Mouse (Mus musculus) midbrain, embryonic 13.5 days (tissue): Measurements from ENCODE around the gene Trak1. TPM values are rescaled to one million over a fixed set of nuclear protein-coding genes. Genes with fewer than 3 reads are reported as not detected.
A peak's percentile ranks its signal among the peaks of the same experiment; 100 is the strongest.

Experiments used
- ATAC-seq: fragments of 200-750 bp; cut with Nextera tagmentation; 2 replicates; pipeline ENCODE4 v1.8.0; 2017; ENCODE audit warnings: mild to moderate bottlenecking, moderate TSS enrichment, moderate library complexity
- H3K27ac ChIP-seq: fragments of 300-500 bp; sonication (generic); 2 replicates; pipeline ENCODE4 v1.5.1; 2015; ENCODE audit warnings: inconsistent platforms, mild to moderate bottlenecking, moderate library complexity
- H3K27me3 ChIP-seq: fragments of 300-500 bp; sonication (generic); 2 replicates; pipeline ENCODE4 v1.6.1; 2015; ENCODE audit warnings: mild to moderate bottlenecking, inconsistent platforms
- H3K36me3 ChIP-seq: fragments of 300-500 bp; sonication (generic); 2 replicates; pipeline ENCODE4 v1.6.1; 2015; ENCODE audit warnings: mild to moderate bottlenecking, inconsistent platforms
- H3K4me1 ChIP-seq: fragments of 300-500 bp; sonication (generic); replicated peaks from 2 replicates; pipeline ENCODE4 v1.6.1; 2015; ENCODE audit warnings: inconsistent platforms
- H3K4me2 ChIP-seq: fragments of 300-500 bp; sonication (generic); replicated peaks from 2 replicates; pipeline ENCODE4 v1.6.1; 2015; ENCODE audit warnings: moderate library complexity, mild to moderate bottlenecking, inconsistent platforms
- H3K4me3 ChIP-seq: fragments of 300-500 bp; sonication (generic); replicated peaks from 2 replicates; pipeline ENCODE4 v1.5.1; 2015; ENCODE audit warnings: mild to moderate bottlenecking, inconsistent platforms
- H3K9ac ChIP-seq: fragments of 300-500 bp; sonication (generic); replicated peaks from 2 replicates; pipeline ENCODE4 v1.6.1; 2015; ENCODE audit warnings: mild to moderate bottlenecking, inconsistent platforms
- H3K9me3 ChIP-seq: fragments of 300-500 bp; sonication (generic); 2 replicates; pipeline ENCODE4 v1.6.1; 2016; ENCODE audit warnings: mild to moderate bottlenecking, inconsistent platforms
- WGBS: fragments of 180-500 bp; shearing (Covaris S2); methylation state at CpG from one replicate; pipeline ENCODE4 v1.1.7; 2015; 5-methylcytosine and 5-hydroxymethylcytosine counted together
- polyA plus RNA-seq: library from polyadenylated mRNA; unstranded; fragments of >200 nt; fragmentation: Nextera tagmentation; extraction: Ambion mirVana; gene quantifications from 2 replicates; pipeline ENCODE4 v1.2.1, GENCODE M21; 2015

Trak1 gene
- polyA plus RNA-seq, 1 experiment from 2014 or later: 44.8 TPM

- Histone ChIP-seq H3K27me3 (no peaks in the 10 kb centered on the region), H3K9me3 (no peaks in the 10 kb centered on the region), H3K36me3 (no peaks in the 10 kb centered on the region), H3K27ac (no peak overlapping the region), H3K4me1 (peaks cover 48% of the 10 kb centered on the region), H3K9ac (no peak overlapping the region), H3K4me3 (no peak overlapping the region), H3K4me2 (no peak overlapping the region)
- ATAC-seq: no peak
- WGBS: 91% methylated on average over 14 of the region's 14 CpGs
Measured at GRCm38 (mm10) chr9:121382568-121382967, 85.3 kb downstream of the Trak1 start.

DNA sequence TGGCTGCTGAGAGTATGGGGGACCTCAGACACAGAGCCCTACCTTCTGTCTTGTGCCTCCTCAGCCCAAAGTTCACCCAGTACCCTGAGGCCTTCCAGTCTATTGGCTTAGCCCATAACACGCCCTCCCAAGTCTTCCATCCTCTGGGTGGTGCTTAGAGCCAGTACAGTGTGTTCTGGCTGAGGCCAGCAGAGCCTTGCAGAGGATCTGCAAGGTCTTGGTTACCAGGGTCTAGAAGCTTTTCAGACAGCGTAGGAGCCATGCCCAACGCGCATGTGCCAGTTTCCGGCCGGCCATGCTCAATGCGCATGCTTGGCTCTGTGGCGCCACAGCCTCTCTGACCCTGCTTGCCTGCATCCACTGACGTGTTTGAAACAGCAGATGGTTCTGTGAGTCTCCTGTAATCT is 85.9 kb downstream of the Trak1 start:
- WGBS: 89% methylated on average over 9 of the region's 9 CpGs
- H3K4me2 ChIP-seq: no peak overlapping the region
- H3K4me3 ChIP-seq: no peak overlapping the region
- H3K27me3 ChIP-seq: no peaks in the 10 kb centered on the region
- no peak for ATAC-seq
- no peak overlapping the region for H3K27ac ChIP-seq
- no peaks in the 10 kb centered on the region for H3K9me3 ChIP-seq
- H3K4me1 ChIP-seq: peaks cover 55% of the 10 kb centered on the region
- H3K36me3 ChIP-seq: no peaks in the 10 kb centered on the region
- no peak overlapping the region for H3K9ac ChIP-seq

DNA sequence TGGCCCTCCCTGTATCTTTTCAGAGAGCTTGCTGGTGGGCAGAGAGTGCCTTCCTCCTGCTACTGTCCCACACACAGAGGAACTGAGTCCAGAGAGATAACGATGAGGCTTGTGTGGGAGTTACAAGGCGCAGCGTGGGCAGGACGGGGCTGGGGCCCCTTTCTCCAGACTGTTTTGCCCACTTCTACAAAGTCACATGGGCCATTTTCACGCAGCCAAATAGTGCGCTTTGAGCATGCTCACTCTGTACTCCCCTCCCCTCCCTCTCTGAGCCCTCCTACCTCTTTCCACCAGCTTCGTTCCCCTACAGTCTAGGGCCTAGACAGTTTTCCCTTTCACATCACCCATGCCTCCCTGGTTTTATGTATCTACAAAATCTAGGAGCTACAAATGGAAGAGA is 87.3 kb downstream of the Trak1 start:
- H3K27ac ChIP-seq: no peak overlapping the region
- H3K9ac ChIP-seq: no peak overlapping the region
- 77% methylated on average over 7 of the region's 7 CpGs for WGBS
- no peaks in the 10 kb centered on the region for H3K36me3 ChIP-seq
- H3K4me2 ChIP-seq: no peak overlapping the region
- H3K27me3 ChIP-seq: no peaks in the 10 kb centered on the region
- no peak overlapping the region for H3K4me3 ChIP-seq
- H3K4me1 ChIP-seq: peaks cover 61% of the 10 kb centered on the region
- H3K9me3 ChIP-seq: no peaks in the 10 kb centered on the region
- ATAC-seq: no peak

- no peaks in the 10 kb centered on the region for H3K9me3 ChIP-seq
- H3K36me3 ChIP-seq: no peaks in the 10 kb centered on the region
- H3K27me3 ChIP-seq: no peaks in the 10 kb centered on the region
- ATAC-seq: peak; percentile 18; the same call in 1 of the 2 replicates
- H3K9ac ChIP-seq: no peak overlapping the region; the same call in 1 of the 2 replicates
- H3K4me1 ChIP-seq: peaks cover 61% of the 10 kb centered on the region
- no peak overlapping the region for H3K4me2 ChIP-seq
- no peak overlapping the region for H3K4me3 ChIP-seq
- H3K27ac ChIP-seq: peak overlapping the region; percentile 44; the same call in 1 of the 2 replicates
- WGBS: 36% methylated on average over 16 of the region's 16 CpGs
Measured at GRCm38 (mm10) chr9:121385091-121385748, 87.9 kb downstream of the Trak1 start.

DNA sequence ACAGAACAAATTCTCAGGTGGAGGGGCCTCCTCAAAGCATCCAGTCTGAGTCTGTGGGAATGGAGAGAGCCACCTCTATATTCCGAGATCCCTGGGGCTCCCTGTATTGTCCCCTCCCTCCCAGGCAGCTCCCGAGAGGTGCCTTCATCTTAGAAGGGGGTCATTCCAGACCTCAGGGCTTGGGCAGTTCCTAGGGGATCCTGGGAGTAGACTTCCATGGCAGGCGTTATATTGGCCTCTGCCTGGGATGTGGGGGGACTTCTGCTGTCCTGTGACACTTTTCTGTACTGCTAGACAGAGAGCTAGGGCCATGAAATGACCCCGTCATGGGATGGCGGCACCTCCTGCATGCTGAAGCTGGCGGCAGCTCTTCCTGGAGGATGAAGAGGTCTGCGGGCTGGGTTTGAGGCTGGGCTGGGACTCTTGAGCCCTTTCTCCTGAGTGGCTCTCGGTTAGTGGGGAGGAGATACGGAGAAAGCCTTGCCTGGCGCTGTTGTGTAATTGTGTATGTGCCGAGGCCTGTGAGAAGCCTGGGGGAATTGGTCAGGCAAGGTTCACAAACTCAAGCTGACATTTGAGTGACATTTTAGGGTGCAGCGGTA is 88.5 kb downstream of the Trak1 start:
- H3K9ac ChIP-seq: no peak overlapping the region; the same call in 1 of the 2 replicates
- peaks cover 61% of the 10 kb centered on the region for H3K4me1 ChIP-seq
- no peak for ATAC-seq
- H3K27ac ChIP-seq: peak overlapping the region; percentile 40
- H3K4me2 ChIP-seq: no peak overlapping the region
- no peak overlapping the region for H3K4me3 ChIP-seq
- WGBS: 79% methylated on average over 12 of the region's 12 CpGs
- no peaks in the 10 kb centered on the region for H3K36me3 ChIP-seq
- H3K9me3 ChIP-seq: no peaks in the 10 kb centered on the region
- H3K27me3 ChIP-seq: no peaks in the 10 kb centered on the region

DNA sequence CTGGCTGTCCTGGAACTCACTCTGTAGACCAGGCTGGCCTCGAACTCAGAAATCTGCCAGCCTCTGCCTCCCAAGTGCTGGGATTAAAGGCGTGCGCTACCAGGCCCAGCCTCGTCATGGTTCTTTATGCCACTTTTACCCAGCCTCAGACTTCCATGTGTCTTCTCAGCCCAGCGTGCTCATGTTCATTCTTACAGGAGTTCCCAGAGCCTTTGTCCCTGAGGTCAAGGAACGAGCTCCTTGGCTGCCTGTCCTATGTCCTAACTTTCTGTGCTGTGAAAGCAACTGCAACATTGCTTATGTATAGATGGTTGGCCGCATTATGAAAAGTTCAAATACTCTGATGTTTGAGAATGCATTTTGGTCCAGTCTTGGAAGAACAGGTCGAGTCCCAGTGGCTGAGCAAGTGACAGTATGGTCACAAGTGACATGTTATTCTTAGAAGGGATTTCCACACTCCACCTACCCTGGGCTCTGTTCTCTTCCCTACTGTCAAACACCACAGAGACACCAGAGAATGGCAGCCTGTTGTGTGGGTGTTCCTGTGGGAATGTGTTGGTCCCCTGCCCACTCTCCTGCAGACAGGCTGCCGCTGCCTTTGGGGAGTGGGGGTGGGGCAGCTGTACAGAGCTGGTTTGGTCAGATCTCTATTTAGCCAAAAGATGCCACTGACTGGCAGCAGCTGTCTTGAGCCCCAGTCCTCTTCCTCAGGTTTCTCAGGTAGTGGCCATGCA is 90.4 kb downstream of the Trak1 start:
- H3K27ac ChIP-seq: peak overlapping the region; percentile 15; the same call in 1 of the 2 replicates
- H3K9me3 ChIP-seq: no peaks in the 10 kb centered on the region
- H3K4me2 ChIP-seq: no peak overlapping the region
- ATAC-seq: no peak
- 77% methylated on average over 9 of the region's 9 CpGs for WGBS
- H3K4me1 ChIP-seq: peaks cover 44% of the 10 kb centered on the region
- peaks cover 5% of the 10 kb centered on the region for H3K36me3 ChIP-seq
- H3K27me3 ChIP-seq: no peaks in the 10 kb centered on the region
- H3K9ac ChIP-seq: no peak overlapping the region; the same call in 1 of the 2 replicates
- H3K4me3 ChIP-seq: no peak overlapping the region

DNA sequence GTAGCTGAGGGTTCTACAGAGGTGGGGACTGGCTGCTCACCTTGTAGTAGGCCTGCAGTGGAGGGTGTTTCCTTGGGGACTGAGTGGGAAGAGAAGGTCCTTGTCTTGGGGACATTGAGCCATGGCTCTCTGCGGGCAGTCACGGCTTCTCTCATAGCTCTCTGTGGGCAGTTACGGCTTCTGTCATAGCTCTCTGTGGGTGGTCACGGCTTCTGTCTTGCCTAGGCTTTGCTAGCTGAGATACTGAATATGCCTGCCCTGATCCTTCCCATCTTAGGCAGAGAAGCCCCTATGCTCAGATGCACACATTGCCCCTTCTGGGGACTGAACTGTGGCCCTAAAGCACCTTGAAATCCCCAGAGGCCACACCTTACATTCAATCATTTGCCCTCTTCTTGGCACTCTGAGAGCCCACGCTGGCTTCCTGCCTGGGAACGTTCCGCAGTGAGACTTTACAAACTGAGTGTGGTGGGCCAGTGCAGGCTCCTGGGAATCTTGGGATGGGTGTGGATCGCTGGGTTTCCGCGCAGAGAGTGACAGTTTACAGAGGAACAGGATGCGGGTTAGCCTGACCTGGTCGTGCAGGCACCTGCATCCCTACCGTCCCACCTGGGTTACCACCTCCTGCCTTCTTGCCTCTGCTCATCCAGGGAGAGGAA is 91.1 kb downstream of the Trak1 start:
- Histone ChIP-seq H3K4me1 (peaks cover 39% of the 10 kb centered on the region), H3K27ac (peak overlapping the region; percentile 15; the same call in 1 of the 2 replicates), H3K9me3 (no peaks in the 10 kb centered on the region), H3K9ac (no peak overlapping the region; the same call in 1 of the 2 replicates), H3K36me3 (peaks cover 10% of the 10 kb centered on the region), H3K27me3 (no peaks in the 10 kb centered on the region), H3K4me3 (no peak overlapping the region), H3K4me2 (no peak overlapping the region)
- WGBS: 69% methylated on average over 13 of the region's 13 CpGs
- ATAC-seq: no peak

GRCm38 (mm10) chr9:121389258-121389657 is 92.0 kb downstream of the Trak1 start:
- H3K27ac ChIP-seq: no peak overlapping the region
- WGBS: 89% methylated on average over 10 of the region's 10 CpGs
- H3K36me3 ChIP-seq: peaks cover 15% of the 10 kb centered on the region
- no peak overlapping the region for H3K4me2 ChIP-seq
- no peaks in the 10 kb centered on the region for H3K9me3 ChIP-seq
- no peak overlapping the region for H3K4me3 ChIP-seq
- H3K4me1 ChIP-seq: peaks cover 34% of the 10 kb centered on the region
- H3K27me3 ChIP-seq: no peaks in the 10 kb centered on the region
- ATAC-seq: no peak
- no peak overlapping the region for H3K9ac ChIP-seq

GRCm38 (mm10) chr9:121391898-121392297 is 94.6 kb downstream of the Trak1 start:
- no peaks in the 10 kb centered on the region for H3K9me3 ChIP-seq
- no peak overlapping the region for H3K9ac ChIP-seq
- H3K27me3 ChIP-seq: no peaks in the 10 kb centered on the region
- 94% methylated on average over 13 of the region's 13 CpGs for WGBS
- ATAC-seq: no peak
- H3K4me3 ChIP-seq: no peak overlapping the region
- H3K4me1 ChIP-seq: peaks cover 19% of the 10 kb centered on the region
- peaks cover 15% of the 10 kb centered on the region for H3K36me3 ChIP-seq
- no peak overlapping the region for H3K27ac ChIP-seq
- no peak overlapping the region for H3K4me2 ChIP-seq

DNA sequence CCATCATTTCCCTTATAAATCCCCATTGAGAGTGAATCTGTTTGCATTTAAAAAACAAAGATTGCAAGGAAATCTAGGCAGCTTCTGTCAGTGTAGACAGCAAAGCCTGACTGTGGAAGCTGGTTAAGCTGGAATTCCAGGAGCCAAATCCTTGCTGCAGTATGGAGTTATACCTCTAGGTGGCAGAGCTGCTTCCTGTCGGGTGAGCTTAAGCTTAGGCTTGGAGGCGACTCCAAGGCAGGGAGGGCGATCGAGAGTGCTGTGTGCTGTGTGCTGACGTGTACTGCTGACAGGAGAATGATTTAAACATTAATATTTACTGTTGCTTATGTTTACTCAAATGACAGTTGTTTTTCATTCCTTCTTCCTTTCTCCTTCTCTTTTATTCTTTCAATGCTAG is 95.1 kb downstream of the Trak1 start:
- Histone ChIP-seq H3K27me3 (no peaks in the 10 kb centered on the region), H3K4me3 (no peak overlapping the region), H3K9ac (no peak overlapping the region), H3K36me3 (peaks cover 15% of the 10 kb centered on the region), H3K4me2 (no peak overlapping the region), H3K9me3 (no peaks in the 10 kb centered on the region), H3K4me1 (peaks cover 20% of the 10 kb centered on the region), H3K27ac (no peak overlapping the region)
- 49% methylated on average over 5 of the region's 5 CpGs for WGBS
- no peak for ATAC-seq

GRCm38 (mm10) chr9:121393104-121393503 is 95.8 kb downstream of the Trak1 start:
- H3K4me3 ChIP-seq: no peak overlapping the region
- 92% methylated on average over 4 of the region's 4 CpGs for WGBS
- peaks cover 19% of the 10 kb centered on the region for H3K4me1 ChIP-seq
- peaks cover 15% of the 10 kb centered on the region for H3K36me3 ChIP-seq
- H3K9me3 ChIP-seq: no peaks in the 10 kb centered on the region
- no peak for ATAC-seq
- H3K27me3 ChIP-seq: no peaks in the 10 kb centered on the region
- no peak overlapping the region for H3K4me2 ChIP-seq
- H3K27ac ChIP-seq: no peak overlapping the region
- no peak overlapping the region for H3K9ac ChIP-seq

DNA sequence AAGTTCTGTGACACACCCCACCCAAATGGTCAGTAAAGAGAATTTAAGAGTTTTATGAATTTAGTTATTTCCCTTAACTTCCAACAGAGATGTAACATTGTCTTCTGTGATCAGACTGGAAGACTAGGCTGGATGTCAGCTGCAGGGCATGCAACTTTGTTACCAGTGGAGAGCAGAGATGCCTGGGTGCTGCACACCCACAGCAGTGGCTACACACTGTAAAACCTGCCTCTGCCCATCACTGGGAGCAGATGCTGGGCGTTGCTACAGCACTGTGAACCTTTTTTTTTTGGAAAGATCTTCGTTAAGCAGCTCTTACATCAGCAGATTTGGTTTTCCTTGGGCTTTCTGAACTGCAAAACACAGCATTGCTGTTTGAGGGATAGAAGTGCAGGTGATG is 97.6 kb downstream of the Trak1 start:
- no peak overlapping the region for H3K4me2 ChIP-seq
- no peak overlapping the region for H3K4me3 ChIP-seq
- H3K27me3 ChIP-seq: no peaks in the 10 kb centered on the region
- peaks cover 15% of the 10 kb centered on the region for H3K36me3 ChIP-seq
- 89% methylated on average over 2 of the region's 2 CpGs for WGBS
- no peaks in the 10 kb centered on the region for H3K9me3 ChIP-seq
- no peak overlapping the region for H3K27ac ChIP-seq
- H3K4me1 ChIP-seq: peaks cover 26% of the 10 kb centered on the region
- no peak overlapping the region for H3K9ac ChIP-seq
- ATAC-seq: no peak
